Mouse (Mus musculus) MEL (cell line): ENCODE data around the gene Sirt4. TPM values are rescaled to one million over a fixed set of nuclear protein-coding genes. Genes with fewer than 3 reads are reported as not detected.
"Not testable (repeated sequence)": the region's sequence is repeated elsewhere in the genome, so short reads cannot be mapped to it uniquely, and the experiment has no call there.

Source experiments
- DNase-seq: peaks from one replicate; pipeline ENCODE4 v3.0.0; 2011; ENCODE audit warnings: low read depth, low spot score
- H3K27ac ChIP-seq: 2 replicates; pipeline ENCODE4 v1.5.1; 2012; ENCODE audit warnings: low read depth, mild to moderate bottlenecking, control low read depth, low read length, moderate library complexity; ENCODE audit not compliant: control insufficient read depth
- H3K27me3 ChIP-seq, 2 experiments: fragments of 150-350 bp in 1 of 2; sonication (generic) in 1 of 2; 2 replicates each; pipeline ENCODE4 v1.6.1; 2012; ENCODE audit warnings: low read length in 2 of 2, mild to moderate bottlenecking in 2 of 2, improper control_type of control experiment in 1 of 2, moderate library complexity in 1 of 2; ENCODE audit not compliant: insufficient read depth in 2 of 2, control insufficient read depth in 1 of 2
- H3K36me3 ChIP-seq, 2 experiments: 2 replicates each; pipeline ENCODE4 v1.6.1; 2012 to 2014; ENCODE audit warnings: low read length in 2 of 2, improper control_type of control experiment in 1 of 2, inconsistent platforms in 1 of 2, mild to moderate bottlenecking in 1 of 2; ENCODE audit not compliant: insufficient read depth in 2 of 2, control insufficient read depth in 1 of 2
- H3K4me1 ChIP-seq, 2 experiments: fragments of 150-350 bp in 1 of 2; sonication (generic) in 1 of 2; 2 replicates each; pipeline ENCODE4 v1.6.1; 2012; ENCODE audit warnings: low read length in 2 of 2, improper control_type of control experiment in 1 of 2, mild to moderate bottlenecking in 1 of 2; ENCODE audit not compliant: insufficient read depth in 2 of 2, control insufficient read depth in 1 of 2
- H3K4me3 ChIP-seq, 2 experiments: fragments of 150-350 bp in 1 of 2; sonication (generic) in 1 of 2; 2 replicates each; pipeline ENCODE4 v1.5.1; 2012; ENCODE audit warnings: low read depth in 2 of 2, low read length in 2 of 2, mild to moderate bottlenecking in 2 of 2, moderate library complexity in 2 of 2, control low read depth in 1 of 2, improper control_type of control experiment in 1 of 2; ENCODE audit not compliant: control insufficient read depth in 1 of 2, insufficient read depth in 1 of 2
- H3K79me2 ChIP-seq: 2 replicates; pipeline ENCODE4 v1.6.1; 2012; ENCODE audit warnings: mild to moderate bottlenecking, low read length, moderate library complexity; ENCODE audit not compliant: control insufficient read depth, poor library complexity, insufficient read depth
- H3K9ac ChIP-seq: 2 replicates; pipeline ENCODE4 v1.6.1; 2012; ENCODE audit warnings: low read depth, mild to moderate bottlenecking, control low read depth, low read length, moderate library complexity; ENCODE audit not compliant: control insufficient read depth, poor library complexity, severe bottlenecking
- H3K9me3 ChIP-seq: fragments of 150-350 bp; sonication (generic); replicated peaks from 2 replicates; pipeline ENCODE4 v1.6.1; 2012; ENCODE audit warnings: mild to moderate bottlenecking, low read length, improper control_type of control experiment, moderate library complexity; ENCODE audit not compliant: insufficient read depth
- ELF1 ChIP-seq: IDR thresholded peaks from 2 replicates; pipeline ENCODE4 v1.6.1; 2014; ENCODE audit warnings: low read depth, mild to moderate bottlenecking, inconsistent platforms, low read length, improper control_type of control experiment, moderate library complexity
- ETS1 ChIP-seq: IDR thresholded peaks from 2 replicates; pipeline ENCODE4 v1.6.1; 2012; ENCODE audit warnings: low read depth, mild to moderate bottlenecking, inconsistent platforms, low read length, improper control_type of control experiment, moderate library complexity
- MAZ ChIP-seq: IDR thresholded peaks from 2 replicates; pipeline ENCODE4 v1.6.1; 2012; ENCODE audit warnings: low read depth, mild to moderate bottlenecking, inconsistent platforms, low read length, improper control_type of control experiment
- MYB ChIP-seq: IDR thresholded peaks from 2 replicates; pipeline ENCODE4 v1.6.1; 2011; ENCODE audit warnings: mild to moderate bottlenecking, low read depth, low read length, improper control_type of control experiment
- POLR2A ChIP-seq, 2 experiments: IDR thresholded peaks; 2 replicates each; pipeline ENCODE4 v1.6.1; 2011 to 2012; ENCODE audit warnings: low read length in 2 of 2, mild to moderate bottlenecking in 2 of 2, control low read depth in 1 of 2, improper control_type of control experiment in 1 of 2, low read depth in 1 of 2, moderate library complexity in 1 of 2; ENCODE audit not compliant: control insufficient read depth in 1 of 2, insufficient read depth in 1 of 2, poor library complexity in 1 of 2
- RCOR1 ChIP-seq: IDR thresholded peaks from 2 replicates; pipeline ENCODE4 v1.6.1; 2012; ENCODE audit warnings: low read depth, mild to moderate bottlenecking, inconsistent platforms, low read length, improper control_type of control experiment
- SIN3A ChIP-seq: IDR thresholded peaks from 2 replicates; pipeline ENCODE4 v1.6.1; 2012; ENCODE audit warnings: low read length, improper control_type of control experiment, inconsistent platforms
- TAL1 ChIP-seq: IDR thresholded peaks from 2 replicates; pipeline ENCODE4 v1.6.1; 2012; ENCODE audit warnings: mild to moderate bottlenecking, inconsistent platforms, low read length, moderate library complexity, mixed read lengths
- TBP ChIP-seq: IDR thresholded peaks from 2 replicates; pipeline ENCODE4 v1.8.0; 2011; ENCODE audit warnings: low read depth, low read length, improper control_type of control experiment
- UBTF ChIP-seq: IDR thresholded peaks from 2 replicates; pipeline ENCODE4 v1.6.1; 2012; ENCODE audit warnings: low read depth, mild to moderate bottlenecking, inconsistent platforms, low read length, improper control_type of control experiment, moderate library complexity, borderline replicate concordance; ENCODE audit not compliant: insufficient read depth
- USF2 ChIP-seq, 2 experiments: IDR thresholded peaks; 2 replicates each; pipeline ENCODE4 v1.6.1; 2011 to 2012; ENCODE audit warnings: improper control_type of control experiment in 2 of 2, low read length in 2 of 2, borderline replicate concordance in 1 of 2, inconsistent platforms in 1 of 2, low read depth in 1 of 2, mild to moderate bottlenecking in 1 of 2; ENCODE audit not compliant: insufficient read depth in 1 of 2
- ZMIZ1 ChIP-seq: IDR thresholded peaks from 2 replicates; pipeline ENCODE4 v1.6.1; 2012; ENCODE audit warnings: low read depth, mild to moderate bottlenecking, inconsistent platforms, low read length, improper control_type of control experiment, moderate library complexity
- polyA plus RNA-seq, 2 experiments: library from polyadenylated mRNA; stranded (reverse) in 1 of 2; unstranded in 1 of 2; fragments of >175 nt in 1 of 2; fragments of >200 nt in 1 of 2; gene quantifications; 2 replicates each; pipeline versions ENCODE4 v1.2.1 to v1.2.4; 2012; ENCODE audit warnings: low replicate concordance in 2 of 2, low read depth in 1 of 2; ENCODE audit not compliant: insufficient read length in 2 of 2, insufficient read depth in 1 of 2, missing spikeins in 1 of 2
- total RNA-seq: library from RNA; depleted of rRNA; stranded (reverse); fragments of 300-350 nt; gene quantifications from 2 replicates; pipeline ENCODE4 v1.2.3, GENCODE M21; 2012

Sirt4 gene
- total and polyA plus RNA-seq, 3 experiments: 9.2 to 10.3 TPM; not detected in 1

DNA sequence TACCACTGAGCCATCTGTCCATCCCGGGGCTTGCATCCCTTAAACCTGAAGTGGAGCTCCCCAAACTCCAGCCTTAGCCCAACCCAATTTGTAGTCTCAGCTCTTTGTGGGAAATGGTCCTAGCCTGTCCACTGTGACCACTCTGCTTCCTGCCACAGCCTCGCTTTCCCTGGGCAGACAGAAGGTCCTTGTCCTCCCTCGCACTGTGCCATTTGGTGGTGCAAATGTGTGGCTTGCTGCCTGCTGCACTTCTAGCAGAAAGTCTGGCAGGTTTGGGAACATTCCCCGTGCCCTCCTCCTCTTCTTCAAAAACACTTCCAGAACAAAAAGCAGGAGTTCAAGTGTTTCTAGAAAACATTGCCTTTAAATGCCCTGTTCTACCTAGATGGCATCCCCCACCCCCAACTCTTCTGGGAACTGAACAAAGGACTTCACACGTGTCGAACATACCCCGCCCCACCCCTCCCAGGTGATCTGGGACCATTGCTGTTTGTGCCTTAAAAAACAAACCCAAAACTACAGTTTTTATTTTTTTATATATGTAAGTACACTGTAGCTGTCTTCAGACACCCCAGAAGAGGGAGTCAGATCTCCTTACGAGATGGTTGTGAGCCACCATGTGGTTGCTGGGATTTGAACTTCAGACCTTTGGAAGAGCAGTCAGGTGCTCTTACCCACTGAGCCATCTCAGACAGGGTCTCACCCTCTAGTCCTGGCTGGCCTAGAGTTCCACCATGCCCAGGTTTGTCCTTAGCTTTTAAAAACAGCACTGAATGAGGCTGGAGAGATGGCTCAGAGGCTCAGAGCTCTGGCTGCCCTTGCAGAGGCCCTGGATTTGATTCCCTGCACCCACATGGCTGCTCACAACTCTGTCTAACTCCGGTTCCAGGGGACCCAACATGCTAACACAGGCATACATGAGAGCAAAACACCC is 14.0 kb upstream of the Sirt4 start:
- no peaks in the 10 kb centered on the region for H3K9me3 ChIP-seq
- H3K4me1 ChIP-seq: 0 out of 4 replicates have a peak, but pooled peaks cover 0 to 5% of the 10 kb centered on the region in 2 experiments
- no peak overlapping the region for H3K4me3 ChIP-seq
- H3K27me3 ChIP-seq: no peaks in the 10 kb centered on the region
- H3K36me3 ChIP-seq: no peaks in the 10 kb centered on the region
- no peak overlapping the region for H3K9ac ChIP-seq
- peak; percentile 43 for DNase-seq
- peak; percentile 98 for TF ChIP-seq TBP
- no peak for TF ChIP-seq ETS1
- no peak for TF ChIP-seq ZMIZ1
- H3K79me2 ChIP-seq: no peaks in the 10 kb centered on the region
- H3K27ac ChIP-seq: no peak overlapping the region

- Histone ChIP-seq H3K36me3 (no peaks in the 10 kb centered on the region; a peak in 1 of 4 replicates), H3K4me3 (no peak overlapping the region)
Measured at GRCm38 (mm10) chr5:115497033-115497432, 12.5 kb upstream of the Sirt4 start.

GRCm38 (mm10) chr5:115495618-115496017 is 11.1 kb upstream of the Sirt4 start:
- not testable (repeated sequence) for H3K4me3 ChIP-seq, H3K79me2 ChIP-seq

More at GRCm38 (mm10) chr5:115497033-115497432, 12.5 kb upstream of the Sirt4 start:
- Histone ChIP-seq H3K9me3 (no peaks in the 10 kb centered on the region), H3K27ac (no peak overlapping the region), H3K27me3 (no peaks in the 10 kb centered on the region), H3K79me2 (no peaks in the 10 kb centered on the region), H3K4me1 (peaks cover 0 to 8% of the 10 kb centered on the region in 2 experiments; a peak in 2 of 4 replicates), H3K9ac (no peak overlapping the region)
- TF ChIP-seq MYB (no peak), ELF1 (no peak), USF2 (IDR thresholded peaks at IDR 0.05; ENCODE audit: borderline replicate concordance in 1 of 2, insufficient read depth in 1 of 2, low read depth in 1 of 2, low read length in 2 of 2) (no peak), TAL1 (no peak), UBTF (no peak), SIN3A (no peak), MAZ (no peak), POLR2A (IDR thresholded peaks at IDR 0.05; ENCODE audit: control insufficient read depth in 1 of 2, insufficient read depth in 1 of 2, low read depth in 1 of 2, low read length in 2 of 2, poor library complexity in 1 of 2) (no peak), RCOR1 (no peak), TBP (no peak)
- no peak for DNase-seq

More at GRCm38 (mm10) chr5:115495618-115496017, 11.1 kb upstream of the Sirt4 start:
- H3K4me1 ChIP-seq, H3K27ac ChIP-seq, H3K36me3 ChIP-seq, DNase-seq, H3K9me3 ChIP-seq, H3K27me3 ChIP-seq, H3K9ac ChIP-seq: not testable (repeated sequence)
